Mouse (Mus musculus) bone marrow, adult 2 months (tissue): Measurements from ENCODE around the gene Muc3.

ENCODE experiments used
- CTCF ChIP-seq: fragments of 200-500 bp; IDR thresholded peaks from 2 replicates; pipeline ENCODE4 v1.5.1; 2011; ENCODE audit warnings: low read length, control low read depth; ENCODE audit not compliant: control insufficient read depth, insufficient read depth
- POLR2A ChIP-seq: fragments of 200-500 bp; IDR thresholded peaks from 2 replicates; pipeline ENCODE4 v1.6.1; 2011; ENCODE audit warnings: low read depth, mild to moderate bottlenecking, control low read depth, low read length, borderline replicate concordance; ENCODE audit not compliant: control insufficient read depth

- TF ChIP-seq CTCF = no peak
- TF ChIP-seq POLR2A = no peak
Observed at GRCm38 (mm10) chr5:137166012-137166411, 16.9 kb upstream of the Muc3 start.
